Mouse (Mus musculus): ENCODE data around the gene Fam213a. TPM values are rescaled to one million over a fixed set of nuclear protein-coding genes. Genes with fewer than 3 reads are reported as not detected.

Gene Fam213a
- polyA plus RNA-seq, 1 experiment from 2014 or later = 108 TPM

DNA sequence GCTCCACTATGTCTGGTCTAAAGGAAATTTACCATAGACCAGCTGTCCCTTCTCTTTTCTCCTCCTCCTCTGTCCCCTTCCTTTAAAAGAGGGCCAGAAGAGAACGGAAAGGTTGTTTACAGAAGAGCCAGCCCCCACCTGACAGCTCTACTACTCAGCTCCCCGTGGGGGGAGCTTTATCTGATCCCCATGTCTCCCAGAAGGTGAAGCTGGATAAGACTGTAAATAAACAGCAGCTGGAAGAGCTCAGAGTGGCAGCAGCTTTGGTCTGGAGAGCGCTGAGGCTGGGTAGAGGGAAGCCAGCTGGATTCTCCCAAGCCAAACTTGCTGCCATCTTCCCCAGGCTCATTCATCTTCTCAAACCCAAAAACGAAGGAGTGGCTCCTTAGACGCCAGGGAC is 5.9 kb downstream of the Fam213a start:
- Histone ChIP-seq H3K36me3 (ENCODE audit: control insufficient read depth, insufficient read depth, low read length) (no peaks in the 10 kb centered on the region), H3K9ac (replicated peaks; ENCODE audit: low read depth, low read length) (no peak overlapping the region), H3K4me2 (ENCODE audit: low read depth, low read length) (no peak overlapping the region), H3K4me3 (ENCODE audit: low read depth, low read length) (no peak overlapping the region), H3K4me1 (ENCODE audit: control insufficient read depth, insufficient read depth, low read length) (peaks cover 9% of the 10 kb centered on the region; the same call in 1 of the 2 replicates), H3K27ac (ENCODE audit: low read depth, low read length) (no peak overlapping the region), H3K9me3 (ENCODE audit: control insufficient read depth, low read length) (no peaks in the 10 kb centered on the region), H3K27me3 (ENCODE audit: control insufficient read depth, insufficient read depth, low read length) (no peaks in the 10 kb centered on the region)
- ATAC-seq (ENCODE audit: low read depth) = no peak
- WGBS = 53% methylated on average over 5 of the region's 5 CpGs

DNA sequence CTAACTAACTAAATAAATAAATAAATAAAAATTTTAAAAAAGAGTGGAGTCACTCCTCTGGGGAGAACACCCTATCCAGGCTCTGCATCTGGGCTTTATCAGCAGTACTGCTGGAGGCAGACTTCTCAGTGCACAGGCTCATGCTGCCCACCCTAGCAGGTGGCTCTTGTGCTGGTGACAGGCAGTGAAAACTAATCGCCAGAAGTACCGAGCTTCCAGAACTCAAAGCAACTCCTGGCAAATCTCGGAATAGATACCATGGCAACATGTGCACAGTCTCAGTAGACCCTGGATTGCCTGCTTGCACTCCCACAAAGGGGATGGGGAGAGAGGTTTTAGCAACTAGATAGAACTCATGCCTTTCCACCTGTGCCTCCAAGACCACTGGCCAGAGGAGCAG is 6.7 kb downstream of the Fam213a start:
- Histone ChIP-seq H3K4me2 (ENCODE audit: low read depth, low read length) (no peak overlapping the region), H3K4me3 (ENCODE audit: low read depth, low read length) (no peak overlapping the region), H3K27me3 (ENCODE audit: control insufficient read depth, insufficient read depth, low read length) (no peaks in the 10 kb centered on the region), H3K4me1 (ENCODE audit: control insufficient read depth, insufficient read depth, low read length) (peaks cover 9% of the 10 kb centered on the region; the same call in 1 of the 2 replicates), H3K36me3 (ENCODE audit: control insufficient read depth, insufficient read depth, low read length) (no peaks in the 10 kb centered on the region), H3K9me3 (ENCODE audit: control insufficient read depth, low read length) (no peaks in the 10 kb centered on the region), H3K9ac (replicated peaks; ENCODE audit: low read depth, low read length) (no peak overlapping the region), H3K27ac (ENCODE audit: low read depth, low read length) (no peak overlapping the region)
- 65% methylated on average over 3 of the region's 3 CpGs for WGBS
- ATAC-seq (ENCODE audit: low read depth) = no peak

DNA sequence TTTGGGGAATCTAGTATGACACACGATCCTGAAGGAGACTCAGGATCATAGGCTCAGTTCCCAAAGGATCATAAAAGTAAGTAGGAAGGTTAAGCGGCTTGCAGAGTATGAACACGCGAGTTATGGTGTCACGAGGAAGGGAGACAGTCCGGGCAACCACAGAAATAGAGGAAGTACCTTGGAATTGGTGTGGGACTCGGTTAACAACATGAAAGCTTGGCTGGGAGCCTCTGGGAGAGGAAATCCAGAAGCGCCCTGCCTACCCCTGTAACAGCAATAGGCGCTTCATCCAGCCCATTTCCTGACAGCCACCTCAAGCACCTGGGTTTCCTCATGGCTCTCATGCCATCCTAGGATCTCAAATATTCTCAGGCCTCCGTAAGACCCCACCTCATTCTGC is 7.3 kb downstream of the Fam213a start:
- Histone ChIP-seq H3K36me3 (ENCODE audit: control insufficient read depth, insufficient read depth, low read length) (no peaks in the 10 kb centered on the region), H3K9ac (replicated peaks; ENCODE audit: low read depth, low read length) (no peak overlapping the region), H3K9me3 (ENCODE audit: control insufficient read depth, low read length) (no peaks in the 10 kb centered on the region), H3K4me3 (ENCODE audit: low read depth, low read length) (no peak overlapping the region), H3K4me2 (ENCODE audit: low read depth, low read length) (no peak overlapping the region), H3K4me1 (ENCODE audit: control insufficient read depth, insufficient read depth, low read length) (peaks cover 9% of the 10 kb centered on the region; the same call in 1 of the 2 replicates), H3K27ac (ENCODE audit: low read depth, low read length) (no peak overlapping the region), H3K27me3 (ENCODE audit: control insufficient read depth, insufficient read depth, low read length) (no peaks in the 10 kb centered on the region)
- WGBS = 95% methylated on average over 10 of the region's 10 CpGs
- ATAC-seq (ENCODE audit: low read depth) = no peak

DNA sequence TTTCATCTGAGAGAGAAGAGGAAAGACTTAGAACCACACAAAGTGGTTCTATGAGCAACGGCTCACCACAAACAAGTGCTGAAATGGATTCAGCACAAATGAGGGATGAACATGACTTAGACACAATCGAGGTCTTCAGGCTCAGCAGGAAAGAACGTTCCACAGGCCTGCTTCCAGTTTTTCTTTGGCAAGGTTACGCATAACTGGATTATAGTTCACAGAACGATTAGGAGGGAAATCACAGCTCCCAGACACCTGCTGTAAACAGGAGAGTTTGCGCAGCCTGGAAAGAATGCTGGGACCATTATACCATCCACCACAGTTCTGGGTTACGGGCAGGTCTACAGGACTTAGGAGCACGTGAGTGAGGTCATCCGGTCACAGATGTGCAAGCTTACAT is 7.9 kb downstream of the Fam213a start:
- Histone ChIP-seq H3K9ac (replicated peaks; ENCODE audit: low read depth, low read length) (no peak overlapping the region), H3K36me3 (ENCODE audit: control insufficient read depth, insufficient read depth, low read length) (no peaks in the 10 kb centered on the region), H3K4me1 (ENCODE audit: control insufficient read depth, insufficient read depth, low read length) (peaks cover 9% of the 10 kb centered on the region; the same call in 1 of the 2 replicates), H3K27me3 (ENCODE audit: control insufficient read depth, insufficient read depth, low read length) (no peaks in the 10 kb centered on the region), H3K4me3 (ENCODE audit: low read depth, low read length) (no peak overlapping the region), H3K27ac (ENCODE audit: low read depth, low read length) (no peak overlapping the region), H3K4me2 (ENCODE audit: low read depth, low read length) (no peak overlapping the region), H3K9me3 (ENCODE audit: control insufficient read depth, low read length) (no peaks in the 10 kb centered on the region)
- WGBS = 91% methylated on average over 9 of the region's 9 CpGs
- ATAC-seq (ENCODE audit: low read depth) = no peak

DNA sequence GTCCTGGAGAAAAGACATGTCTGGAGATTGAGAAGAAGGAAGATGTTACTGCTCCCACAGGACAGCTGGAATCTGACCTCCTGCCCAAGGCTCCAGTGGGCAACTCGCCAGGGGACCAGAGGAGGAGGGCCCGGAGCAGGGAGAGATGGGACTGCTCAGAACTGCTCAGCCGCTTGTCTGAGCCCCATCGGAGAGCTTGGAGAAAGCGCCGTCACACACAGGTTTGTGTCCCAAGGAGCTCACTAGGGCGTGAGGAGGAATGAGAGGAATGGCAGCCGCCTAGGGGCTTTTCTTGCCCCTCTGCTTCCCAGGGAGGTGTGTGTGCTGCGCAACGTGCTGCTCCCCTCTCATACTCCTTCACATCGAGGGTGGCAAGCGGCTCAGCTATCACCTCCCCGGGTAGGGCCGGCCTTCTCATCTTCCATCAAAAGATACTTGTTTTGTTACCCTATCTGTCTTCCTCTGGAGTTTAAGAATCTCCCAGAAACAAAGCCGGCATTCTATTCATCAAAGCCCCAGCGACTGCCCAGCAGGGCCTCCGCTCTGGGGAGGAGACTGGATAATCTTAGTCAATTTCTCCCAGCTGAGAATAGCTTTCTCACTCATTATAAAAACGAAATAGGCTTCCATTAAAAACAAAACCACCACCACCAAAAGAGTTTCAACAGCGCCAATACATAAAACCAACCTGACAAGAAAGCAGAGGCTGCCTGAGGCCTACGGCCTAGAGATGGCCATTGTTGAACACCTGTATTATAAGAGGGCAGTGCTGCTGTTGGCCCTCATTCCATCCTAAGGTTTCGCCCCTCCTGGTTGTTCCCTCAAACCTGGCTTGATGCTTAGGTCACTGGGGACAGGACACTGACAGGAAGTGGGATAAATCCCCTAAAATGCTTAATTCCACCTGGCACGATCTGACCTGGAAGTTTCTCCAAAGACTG is 9.1 kb downstream of the Fam213a start:
- Histone ChIP-seq H3K4me1 (ENCODE audit: control insufficient read depth, insufficient read depth, low read length) (peaks cover 9% of the 10 kb centered on the region; the same call in 1 of the 2 replicates), H3K4me3 (ENCODE audit: low read depth, low read length) (no peak overlapping the region), H3K27me3 (ENCODE audit: control insufficient read depth, insufficient read depth, low read length) (no peaks in the 10 kb centered on the region), H3K4me2 (ENCODE audit: low read depth, low read length) (peak overlapping the region; percentile 27; the same call in 1 of the 2 replicates), H3K36me3 (ENCODE audit: control insufficient read depth, insufficient read depth, low read length) (no peaks in the 10 kb centered on the region; the same call in 1 of the 2 replicates), H3K27ac (ENCODE audit: low read depth, low read length) (no peak overlapping the region), H3K9me3 (ENCODE audit: control insufficient read depth, low read length) (no peaks in the 10 kb centered on the region), H3K9ac (replicated peaks; ENCODE audit: low read depth, low read length) (no peak overlapping the region)
- 12% methylated on average over 22 of the region's 22 CpGs for WGBS
- ATAC-seq (ENCODE audit: low read depth) = peak; percentile 59; the same call in 1 of the 2 replicates

DNA sequence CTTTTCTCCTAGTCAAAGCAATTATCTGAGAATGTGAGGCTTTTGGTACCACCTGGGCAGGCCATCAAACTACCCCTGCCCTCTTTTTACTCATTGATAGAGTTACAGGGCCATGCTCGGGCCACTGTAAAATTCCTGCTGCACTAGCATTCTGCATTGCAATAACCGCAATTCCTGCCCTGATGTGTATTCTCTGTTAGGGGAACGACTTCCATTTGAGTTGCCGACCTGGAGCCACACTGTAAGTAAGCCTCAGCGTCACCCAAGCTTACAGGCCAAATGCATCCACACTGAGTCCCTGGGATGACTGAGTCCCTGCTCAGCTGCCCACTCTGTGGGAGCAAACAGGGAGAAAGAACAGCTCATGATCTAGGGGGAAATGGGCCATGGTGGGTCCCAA is 12.0 kb downstream of the Fam213a start:
- WGBS = 85% methylated on average over 5 of the region's 5 CpGs

DNA sequence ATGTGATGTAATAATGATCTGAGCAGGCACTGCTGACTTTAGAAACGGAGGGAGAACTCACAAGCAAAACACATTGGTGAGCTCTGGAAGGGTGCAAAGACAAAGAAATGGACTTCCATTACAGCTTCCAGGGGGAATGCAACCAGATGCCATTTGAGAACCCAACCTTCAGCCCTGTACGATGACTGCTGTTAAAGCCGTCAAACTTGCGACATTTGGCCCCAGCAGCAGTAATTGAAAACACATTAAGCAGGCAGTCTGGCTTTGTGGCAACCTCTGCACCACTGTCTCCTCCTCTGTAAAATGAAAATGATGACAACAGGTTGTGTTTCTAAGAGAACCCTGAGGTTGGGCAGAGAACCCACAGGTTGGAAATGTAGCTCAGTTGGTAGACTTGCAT is 12.8 kb downstream of the Fam213a start:
- H3K9ac ChIP-seq (replicated peaks; ENCODE audit: low read depth, low read length) = no peak overlapping the region
- H3K9me3 ChIP-seq (ENCODE audit: control insufficient read depth, low read length) = no peaks in the 10 kb centered on the region
- no peak for ATAC-seq (ENCODE audit: low read depth)
- H3K27me3 ChIP-seq (ENCODE audit: control insufficient read depth, insufficient read depth, low read length) = no peaks in the 10 kb centered on the region
- no peak overlapping the region for H3K27ac ChIP-seq (ENCODE audit: low read depth, low read length)
- H3K4me2 ChIP-seq (ENCODE audit: low read depth, low read length) = no peak overlapping the region
- H3K36me3 ChIP-seq (ENCODE audit: control insufficient read depth, insufficient read depth, low read length) = peaks cover 10% of the 10 kb centered on the region; the same call in 1 of the 2 replicates
- WGBS = 72% methylated on average over 4 of the region's 4 CpGs
- peaks cover 9% of the 10 kb centered on the region; the same call in 1 of the 2 replicates for H3K4me1 ChIP-seq (ENCODE audit: control insufficient read depth, insufficient read depth, low read length)
- no peak overlapping the region for H3K4me3 ChIP-seq (ENCODE audit: low read depth, low read length)

More for the DNA sequence above, 12.0 kb downstream of the Fam213a start:
- no peaks in the 10 kb centered on the region for H3K9me3 ChIP-seq (ENCODE audit: control insufficient read depth, low read length)
- ATAC-seq (ENCODE audit: low read depth) = no peak
- H3K36me3 ChIP-seq (ENCODE audit: control insufficient read depth, insufficient read depth, low read length) = peaks cover 10% of the 10 kb centered on the region; the same call in 1 of the 2 replicates
- H3K4me2 ChIP-seq (ENCODE audit: low read depth, low read length) = no peak overlapping the region
- no peaks in the 10 kb centered on the region for H3K27me3 ChIP-seq (ENCODE audit: control insufficient read depth, insufficient read depth, low read length)
- no peak overlapping the region for H3K4me3 ChIP-seq (ENCODE audit: low read depth, low read length)
- H3K27ac ChIP-seq (ENCODE audit: low read depth, low read length) = no peak overlapping the region
- peaks cover 9% of the 10 kb centered on the region; the same call in 1 of the 2 replicates for H3K4me1 ChIP-seq (ENCODE audit: control insufficient read depth, insufficient read depth, low read length)
- H3K9ac ChIP-seq (replicated peaks; ENCODE audit: low read depth, low read length) = no peak overlapping the region

DNA sequence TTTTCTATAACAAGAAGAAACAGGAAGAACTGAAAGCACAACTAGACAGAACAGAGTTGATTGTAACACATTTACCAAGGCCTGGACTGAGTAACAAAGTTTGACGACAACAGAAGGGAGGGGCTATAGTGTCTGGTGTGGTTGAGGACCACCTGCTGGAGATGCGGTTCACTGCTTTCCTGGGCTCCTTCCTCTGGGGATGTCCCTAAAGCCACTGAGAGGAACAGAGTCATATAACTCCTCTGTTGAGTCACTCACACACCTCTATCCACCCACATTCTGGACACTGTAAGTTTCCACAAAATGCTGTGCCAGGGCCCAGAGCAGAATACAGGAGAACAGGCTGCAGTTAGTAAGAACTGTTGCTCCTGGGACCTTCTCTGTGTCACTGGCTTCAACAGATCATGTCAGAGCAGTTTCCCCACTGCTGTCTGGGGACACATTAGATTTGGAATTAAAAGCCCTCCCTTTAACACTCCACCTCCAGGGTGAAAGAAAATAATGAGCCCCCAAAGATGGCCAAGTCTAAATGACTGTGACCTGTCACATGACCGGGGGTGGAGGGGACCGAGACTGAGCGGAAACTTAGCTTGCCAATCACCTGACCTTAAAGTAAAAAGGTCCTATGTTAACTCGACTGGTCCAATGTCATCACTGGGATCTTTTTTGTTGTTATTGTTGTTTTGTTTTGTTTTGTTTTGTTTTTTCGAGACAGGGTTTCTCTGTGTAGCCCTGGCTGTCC is 13.5 kb downstream of the Fam213a start:
- H3K4me3 ChIP-seq (ENCODE audit: low read depth, low read length) = no peak overlapping the region
- no peak for ATAC-seq (ENCODE audit: low read depth)
- no peak overlapping the region for H3K4me2 ChIP-seq (ENCODE audit: low read depth, low read length)
- peaks cover 9% of the 10 kb centered on the region; the same call in 1 of the 2 replicates for H3K4me1 ChIP-seq (ENCODE audit: control insufficient read depth, insufficient read depth, low read length)
- H3K9ac ChIP-seq (replicated peaks; ENCODE audit: low read depth, low read length) = no peak overlapping the region
- H3K27ac ChIP-seq (ENCODE audit: low read depth, low read length) = no peak overlapping the region
- WGBS = 84% methylated on average over 7 of the region's 7 CpGs
- no peaks in the 10 kb centered on the region for H3K27me3 ChIP-seq (ENCODE audit: control insufficient read depth, insufficient read depth, low read length)
- peaks cover 10% of the 10 kb centered on the region; the same call in 1 of the 2 replicates for H3K36me3 ChIP-seq (ENCODE audit: control insufficient read depth, insufficient read depth, low read length)
- H3K9me3 ChIP-seq (ENCODE audit: control insufficient read depth, low read length) = no peaks in the 10 kb centered on the region
